Mouse (Mus musculus) myocyte (in vitro differentiated cells): ENCODE measurements around the gene Bmpr2. TPM values are rescaled to one million over a fixed set of nuclear protein-coding genes. Genes with fewer than 3 reads are reported as not detected.

ENCODE experiments used
- H3K27me3 ChIP-seq: one replicate; pipeline ENCODE4 v1.6.1; 2011; ENCODE audit not compliant: control insufficient read depth, insufficient read depth, insufficient read length
- H3K36me3 ChIP-seq: one replicate; pipeline ENCODE4 v1.6.1; 2011; ENCODE audit not compliant: control insufficient read depth, insufficient read depth
- H3K4me2 ChIP-seq: one replicate; pipeline ENCODE4 v1.6.1; 2011; ENCODE audit warnings: low read depth, control low read depth
- H3K4me3 ChIP-seq: one replicate; pipeline ENCODE4 v1.5.1; 2011; ENCODE audit warnings: mild to moderate bottlenecking, control low read depth, moderate library complexity
- H3K79me2 ChIP-seq: one replicate; pipeline ENCODE4 v1.6.1; 2011; ENCODE audit not compliant: control insufficient read depth, insufficient read depth
- H3ac ChIP-seq: one replicate; pipeline ENCODE4 v1.6.1; 2011; ENCODE audit not compliant: control insufficient read depth, insufficient read length
- CEBPB ChIP-seq: IDR thresholded peaks from 2 replicates; pipeline ENCODE4 v1.6.1; 2011; ENCODE audit warnings: mild to moderate bottlenecking, moderate library complexity; ENCODE audit not compliant: poor library complexity, insufficient read depth, severe bottlenecking
- E2F4 ChIP-seq: IDR thresholded peaks from one replicate; pipeline ENCODE4 v1.6.1; 2011; ENCODE audit warnings: mild to moderate bottlenecking, control low read depth, moderate library complexity; ENCODE audit not compliant: insufficient read depth
- MAX ChIP-seq: IDR thresholded peaks from one replicate; pipeline ENCODE4 v1.6.1; 2011; ENCODE audit warnings: low read depth, mild to moderate bottlenecking, control low read depth
- MYOD1 ChIP-seq, 3 experiments: IDR thresholded peaks; one replicate each; pipeline ENCODE4 v1.6.1; 2011; ENCODE audit warnings: control low read depth in 2 of 3, low read depth in 2 of 3, mild to moderate bottlenecking in 2 of 3, moderate library complexity in 1 of 3; ENCODE audit not compliant: insufficient read length in 2 of 3, control insufficient read depth in 1 of 3
- MYOG ChIP-seq, 3 experiments: IDR thresholded peaks; one replicate each; pipeline ENCODE4 v1.6.1; 2011; ENCODE audit warnings: control low read depth in 2 of 3, low read depth in 2 of 3, mild to moderate bottlenecking in 2 of 3; ENCODE audit not compliant: insufficient read length in 2 of 3, control insufficient read depth in 1 of 3, insufficient read depth in 1 of 3
- POLR2A ChIP-seq: IDR thresholded peaks from one replicate; pipeline ENCODE4 v1.6.1; 2011; ENCODE audit warnings: low read depth, mild to moderate bottlenecking, control low read depth, moderate library complexity; ENCODE audit not compliant: insufficient read length
- POLR2AphosphoS2 ChIP-seq: IDR thresholded peaks from one replicate; pipeline ENCODE4 v1.6.1; 2011; ENCODE audit warnings: low read depth, control low read depth; ENCODE audit not compliant: insufficient read length
- REST ChIP-seq: IDR thresholded peaks from one replicate; pipeline ENCODE4 v1.6.1; 2011; ENCODE audit warnings: mild to moderate bottlenecking, control low read depth, moderate library complexity; ENCODE audit not compliant: insufficient read depth, insufficient read length
- SRF ChIP-seq: IDR thresholded peaks from one replicate; pipeline ENCODE4 v1.6.1; 2011; ENCODE audit warnings: low read depth; ENCODE audit not compliant: control insufficient read depth, insufficient read length
- TCF12 ChIP-seq: IDR thresholded peaks from one replicate; pipeline ENCODE4 v1.6.1; 2011; ENCODE audit warnings: mild to moderate bottlenecking, control low read depth; ENCODE audit not compliant: poor library complexity, insufficient read depth, severe bottlenecking
- TCF3 ChIP-seq: IDR thresholded peaks from one replicate; pipeline ENCODE4 v1.6.1; 2011; ENCODE audit warnings: low read depth, control low read depth; ENCODE audit not compliant: insufficient read length
- USF1 ChIP-seq: IDR thresholded peaks from one replicate; pipeline ENCODE4 v1.6.1; 2011; ENCODE audit warnings: low read depth, mild to moderate bottlenecking, control low read depth, moderate library complexity
- polyA plus RNA-seq: library from polyadenylated mRNA; unstranded; fragments of >200 nt; fragmentation: generic; extraction: Trizol; gene quantifications from one replicate; pipeline ENCODE4 v1.2.1, GENCODE M21; 2012; ENCODE audit warnings: missing spikeins

The Bmpr2 gene
- polyA plus RNA-seq, 1 experiment = 5.1 TPM

DNA sequence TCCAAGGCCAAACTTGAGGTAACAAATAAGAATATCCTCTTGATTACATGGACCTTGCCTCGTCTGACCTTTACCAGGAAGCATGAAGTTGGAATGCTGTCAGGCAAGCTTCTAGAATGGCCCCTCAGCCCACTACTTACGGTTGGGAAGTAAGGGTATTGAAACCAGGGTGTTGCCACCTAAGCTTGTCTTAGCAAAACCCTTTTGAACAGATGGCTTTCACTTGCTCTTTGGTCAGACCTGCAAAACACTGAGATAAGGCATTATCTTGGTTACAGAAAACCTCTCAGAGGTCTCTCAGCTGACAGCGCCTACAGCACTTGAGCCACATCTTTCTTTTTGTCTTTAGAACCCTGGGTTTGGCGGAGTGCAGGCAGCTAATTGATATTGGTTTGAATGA, 130.8 kb downstream of the Bmpr2 start:
- no peaks in the 10 kb centered on the region for H3K27me3 ChIP-seq
- TF ChIP-seq MAX = no peak
- TF ChIP-seq REST = no peak
- TF ChIP-seq TCF12 = no peak
- TF ChIP-seq POLR2A = no peak
- no peak for TF ChIP-seq MYOD1 (IDR thresholded peaks at IDR 0.05; ENCODE audit: control insufficient read depth in 1 of 3, insufficient read length in 2 of 3, low read depth in 2 of 3)
- no peak for TF ChIP-seq POLR2AphosphoS2
- TF ChIP-seq E2F4 = no peak
- TF ChIP-seq CEBPB = no peak
- TF ChIP-seq SRF = no peak
- no peak for TF ChIP-seq USF1
- no peak for TF ChIP-seq MYOG (IDR thresholded peaks at IDR 0.05; ENCODE audit: control insufficient read depth in 1 of 3, insufficient read depth in 1 of 3, insufficient read length in 2 of 3, low read depth in 2 of 3)
- H3K79me2 ChIP-seq = no peaks in the 10 kb centered on the region
- no peak overlapping the region for H3ac ChIP-seq
- H3K4me2 ChIP-seq = no peak overlapping the region
- no peaks in the 10 kb centered on the region for H3K36me3 ChIP-seq
- no peak overlapping the region for H3K4me3 ChIP-seq

DNA sequence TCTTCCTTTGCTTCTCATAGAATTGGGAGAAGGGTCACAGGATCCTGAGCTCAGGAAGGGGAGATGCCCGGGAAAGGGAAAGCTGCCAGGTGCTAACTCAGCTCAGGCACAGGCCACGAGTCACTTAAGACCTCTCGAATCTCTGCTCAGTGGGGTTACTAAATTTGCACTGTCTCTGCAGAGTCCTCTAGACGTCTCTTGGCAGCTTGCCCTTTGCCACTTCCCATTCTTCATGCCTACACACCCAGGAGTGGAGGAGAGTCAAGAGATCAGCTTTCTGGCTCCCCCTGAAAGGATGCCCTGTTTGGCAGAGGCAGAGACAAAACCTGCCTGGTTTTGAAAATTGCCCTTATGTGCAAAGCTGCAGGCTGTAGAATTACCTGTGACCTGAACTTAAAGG, 132.3 kb downstream of the Bmpr2 start:
- no peaks in the 10 kb centered on the region for H3K36me3 ChIP-seq
- no peak overlapping the region for H3ac ChIP-seq
- TF ChIP-seq SRF = no peak
- no peak for TF ChIP-seq TCF3
- TF ChIP-seq MAX = no peak
- no peak for TF ChIP-seq MYOD1 (IDR thresholded peaks at IDR 0.05; ENCODE audit: control insufficient read depth in 1 of 3, insufficient read length in 2 of 3, low read depth in 2 of 3)
- no peak for TF ChIP-seq TCF12
- no peak for TF ChIP-seq MYOG (IDR thresholded peaks at IDR 0.05; ENCODE audit: control insufficient read depth in 1 of 3, insufficient read depth in 1 of 3, insufficient read length in 2 of 3, low read depth in 2 of 3)
- TF ChIP-seq POLR2AphosphoS2 = no peak
- no peak for TF ChIP-seq CEBPB
- TF ChIP-seq USF1 = no peak
- H3K4me2 ChIP-seq = peak overlapping the region; percentile 46
- H3K27me3 ChIP-seq = no peaks in the 10 kb centered on the region
- no peak overlapping the region for H3K4me3 ChIP-seq
- no peaks in the 10 kb centered on the region for H3K79me2 ChIP-seq

DNA sequence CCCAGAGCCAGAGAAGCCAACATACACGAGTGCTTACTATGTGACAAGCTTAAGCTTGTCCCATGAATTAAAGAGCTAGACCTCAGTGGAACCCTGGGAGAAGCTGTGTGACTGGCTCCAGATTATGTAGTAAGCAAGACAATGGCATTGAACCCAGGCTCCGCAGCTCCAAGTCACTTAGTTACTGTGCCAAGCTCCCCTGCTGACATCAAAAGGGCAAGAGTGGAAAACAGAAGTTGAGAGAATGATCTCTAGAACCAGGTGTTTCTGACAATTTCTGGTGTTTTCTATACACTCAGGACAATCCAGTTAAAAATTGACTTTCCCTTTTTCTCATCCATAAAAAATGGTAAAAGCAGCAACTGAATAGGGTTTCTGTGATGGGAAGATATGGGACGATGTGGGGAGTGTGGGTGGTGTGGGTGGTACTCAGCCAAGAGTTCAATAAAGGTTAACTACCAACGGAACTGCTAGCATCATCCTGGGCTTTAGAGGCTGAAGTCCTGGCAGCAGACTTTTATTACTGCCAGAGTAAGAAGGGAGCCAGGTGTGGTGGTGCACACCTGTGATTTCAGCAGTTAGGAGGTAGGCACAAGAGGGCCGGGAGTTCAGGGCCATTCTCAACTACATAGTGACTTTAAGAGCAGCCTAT, 134.1 kb downstream of the Bmpr2 start:
- Histone ChIP-seq H3K27me3 (no peaks in the 10 kb centered on the region), H3ac (no peak overlapping the region), H3K4me3 (no peak overlapping the region), H3K4me2 (no peak overlapping the region), H3K79me2 (no peaks in the 10 kb centered on the region), H3K36me3 (no peaks in the 10 kb centered on the region)
- TF ChIP-seq USF1 (no peak), TCF3 (no peak), TCF12 (no peak), POLR2AphosphoS2 (no peak), MAX (no peak), MYOG (IDR thresholded peaks at IDR 0.05; ENCODE audit: control insufficient read depth in 1 of 3, insufficient read depth in 1 of 3, insufficient read length in 2 of 3, low read depth in 2 of 3) (no peak), MYOD1 (IDR thresholded peaks at IDR 0.05; ENCODE audit: control insufficient read depth in 1 of 3, insufficient read length in 2 of 3, low read depth in 2 of 3) (no peak), CEBPB (no peak), POLR2A (no peak), SRF (no peak), REST (no peak), E2F4 (no peak)

DNA sequence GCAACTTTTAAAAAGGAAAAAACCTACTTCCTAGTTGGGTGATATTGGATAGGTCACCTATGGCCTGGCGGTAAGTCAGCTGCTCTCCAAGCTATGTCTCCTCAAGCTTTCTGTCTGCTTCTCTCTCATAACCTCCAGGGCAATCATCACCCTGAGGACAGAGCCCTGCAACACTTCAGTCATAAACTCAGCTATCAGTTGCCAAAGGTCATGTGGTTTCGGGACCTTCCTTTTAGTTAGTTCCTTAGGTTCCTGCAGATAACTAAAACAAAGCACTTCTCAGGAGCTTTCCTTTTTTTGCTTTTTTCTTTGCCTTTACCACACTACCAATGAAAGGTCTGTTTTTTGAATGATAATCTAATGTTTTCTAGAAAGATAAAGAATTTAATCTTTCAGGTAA, 136.5 kb downstream of the Bmpr2 start:
- Histone ChIP-seq H3ac (no peak overlapping the region), H3K4me3 (no peak overlapping the region), H3K27me3 (no peaks in the 10 kb centered on the region), H3K79me2 (no peaks in the 10 kb centered on the region), H3K36me3 (no peaks in the 10 kb centered on the region), H3K4me2 (no peak overlapping the region)
- TF ChIP-seq USF1 (no peak), MYOD1 (IDR thresholded peaks at IDR 0.05; ENCODE audit: control insufficient read depth in 1 of 3, insufficient read length in 2 of 3, low read depth in 2 of 3) (no peak), POLR2A (no peak), E2F4 (no peak), TCF12 (no peak), REST (no peak), CEBPB (no peak), POLR2AphosphoS2 (no peak), TCF3 (no peak), SRF (no peak), MYOG (IDR thresholded peaks at IDR 0.05; ENCODE audit: control insufficient read depth in 1 of 3, insufficient read depth in 1 of 3, insufficient read length in 2 of 3, low read depth in 2 of 3) (no peak), MAX (no peak)
